12 mouse cellular contexts compared by ENCODE assay signal in genomic region chr13:45850181-45850974, GRCm38 (mm10).
DNase-seq lines count a peak whose midpoint lies in the region; ATAC-seq lines count a peak whose summit lies in the region.
"Had no signal": no experiment of that assay in that cellular context is flagged by ENCODE, and none has a peak within 500 bp of the region (broad histone marks: within the 10 kb centered on the region; RNA-seq: fewer than 3 reads in every experiment).

No protein-coding gene starts in this region.

- H3K9me3 ChIP-seq in liver, embryonic 13.5 days (replicated peaks), result no peaks in the 10 kb centered on the region
- H3K9me3 ChIP-seq: forebrain, embryonic 15.5 days; hindbrain, embryonic 12.5 days; neural tube, embryonic 13.5 days had no signal

- peak overlapping the region; percentile 92 for H3K27ac ChIP-seq in liver, embryonic 13.5 days
- H3K27ac ChIP-seq: forebrain, embryonic 15.5 days; hindbrain, embryonic 12.5 days; neural tube, embryonic 13.5 days had no signal

- no peak for ATAC-seq in liver, embryonic 13.5 days (ENCODE audit: low read depth)
- ATAC-seq: forebrain, embryonic 15.5 days had no signal

- H3K4me3 ChIP-seq in liver, embryonic 13.5 days (replicated peaks), result peak overlapping the region; percentile 18; the same call in 1 of the 2 replicates
- H3K4me3 ChIP-seq: forebrain, embryonic 15.5 days; hindbrain, embryonic 12.5 days; neural tube, embryonic 13.5 days had no signal

- DNase-seq in lung, postnatal 36 days, result peak; percentile 29
- no peak for DNase-seq in lung, postnatal 4 days
- DNase-seq in MEL-GATA-1-ER (ENCODE audit: extremely low read depth, low read depth), result peak; percentile 47
- no peak for DNase-seq in liver, embryonic 13.5 days
- peak; percentile 31 for DNase-seq in splenic B cell, adult 2 months (ENCODE audit: low read depth, low spot score)
- DNase-seq in neural tube, embryonic 10.5 days (ENCODE audit: extremely low spot score, low spot score), result no peak
- DNase-seq in right cerebral cortex, adult 2 months (ENCODE audit: low spot score in 2 of 2), result no peak
- DNase-seq: kidney, adult 2 months; thymus, postnatal 36 days had no signal

- H3K4me1 ChIP-seq in liver, embryonic 13.5 days (replicated peaks), result peaks cover 75% of the 10 kb centered on the region
- H3K4me1 ChIP-seq: forebrain, embryonic 15.5 days; hindbrain, embryonic 12.5 days had no signal

- no peaks in the 10 kb centered on the region for H3K27me3 ChIP-seq in liver, embryonic 13.5 days
- no peaks in the 10 kb centered on the region for H3K27me3 ChIP-seq in splenic B cell, adult 2 months (ENCODE audit: control insufficient read depth, insufficient read depth, low read length, poor library complexity, severe bottlenecking)
- H3K27me3 ChIP-seq: forebrain, embryonic 15.5 days; hindbrain, embryonic 12.5 days; neural tube, embryonic 13.5 days had no signal

- H3K36me3 ChIP-seq in liver, embryonic 13.5 days, result no peaks in the 10 kb centered on the region
- H3K36me3 ChIP-seq in splenic B cell, adult 2 months (ENCODE audit: control insufficient read depth, insufficient read depth, low read length, poor library complexity, severe bottlenecking), result no peaks in the 10 kb centered on the region
- H3K36me3 ChIP-seq: forebrain, embryonic 15.5 days; hindbrain, embryonic 12.5 days; neural tube, embryonic 13.5 days had no signal

- peak overlapping the region; percentile 62 for H3K4me2 ChIP-seq in liver, embryonic 13.5 days
- H3K4me2 ChIP-seq: forebrain, embryonic 15.5 days; hindbrain, embryonic 12.5 days; neural tube, embryonic 13.5 days had no signal

- peak overlapping the region; percentile 52 for H3K9ac ChIP-seq in liver, embryonic 13.5 days
- H3K9ac ChIP-seq: forebrain, embryonic 15.5 days; hindbrain, embryonic 12.5 days; neural tube, embryonic 13.5 days had no signal

- 33% methylated on average over 5 of the region's 5 CpGs for WGBS in liver, embryonic 13.5 days (ENCODE audit: insufficient replicate concordance)

Comparison
In these comparisons a context has a peak if more than half of its experiments do, and no peak if none do; other contexts are left out.
1. DNase-seq: peak in lung, postnatal 36 days (single experiment), MEL-GATA-1-ER (single experiment) and splenic B cell, adult 2 months (single experiment); none in lung, postnatal 4 days (0 of 2), liver, embryonic 13.5 days (single experiment), neural tube, embryonic 10.5 days (single experiment) and right cerebral cortex, adult 2 months (0 of 2).